Mouse (Mus musculus) kidney, embryonic 15.5 days (tissue): Measurements from ENCODE around the gene Gm42517. TPM values are rescaled to one million over a fixed set of nuclear protein-coding genes. Genes with fewer than 3 reads are reported as not detected.

Source experiments
- ATAC-seq: fragments of 200-750 bp; cut with Nextera tagmentation; replicated peaks from 2 replicates; pipeline ENCODE4 v1.8.0; 2017; ENCODE audit warnings: moderate TSS enrichment; ENCODE audit not compliant: low FRiP score
- H3K27ac ChIP-seq: fragments of 300-500 bp; sonication (generic); 2 replicates; pipeline ENCODE4 v1.5.1; 2015; ENCODE audit warnings: mild to moderate bottlenecking, inconsistent platforms
- H3K27me3 ChIP-seq: fragments of 300-500 bp; sonication (generic); 2 replicates; pipeline ENCODE4 v1.6.1; 2015; ENCODE audit warnings: inconsistent platforms
- H3K36me3 ChIP-seq: fragments of 300-500 bp; sonication (generic); 2 replicates; pipeline ENCODE4 v1.6.1; 2015; ENCODE audit warnings: inconsistent platforms
- H3K4me1 ChIP-seq: fragments of 300-500 bp; sonication (generic); 2 replicates; pipeline ENCODE4 v1.6.1; 2015; ENCODE audit warnings: inconsistent platforms
- H3K4me2 ChIP-seq: fragments of 300-500 bp; sonication (generic); 2 replicates; pipeline ENCODE4 v1.6.1; 2015; ENCODE audit warnings: moderate library complexity, mild to moderate bottlenecking, inconsistent platforms
- H3K4me3 ChIP-seq: fragments of 300-500 bp; sonication (generic); replicated peaks from 2 replicates; pipeline ENCODE4 v1.5.1; 2015; ENCODE audit warnings: mild to moderate bottlenecking, inconsistent platforms
- H3K9ac ChIP-seq: fragments of 300-500 bp; sonication (generic); 2 replicates; pipeline ENCODE4 v1.6.1; 2015; ENCODE audit warnings: mild to moderate bottlenecking, inconsistent platforms
- H3K9me3 ChIP-seq: fragments of 300-500 bp; sonication (generic); replicated peaks from 2 replicates; pipeline ENCODE4 v1.6.1; 2016; ENCODE audit warnings: inconsistent platforms
- WGBS: fragments of 180-500 bp; shearing (Covaris S2); methylation state at CpG from one replicate; pipeline ENCODE4 v1.1.7; 2015; ENCODE audit warnings: mixed read lengths; 5-methylcytosine and 5-hydroxymethylcytosine counted together
- polyA plus RNA-seq: library from polyadenylated mRNA; unstranded; fragments of >200 nt; fragmentation: Nextera tagmentation; extraction: Ambion mirVana; gene quantifications from 2 replicates; pipeline ENCODE4 v1.2.1, GENCODE M21; 2015

Gene Gm42517
- polyA plus RNA-seq, 1 experiment from 2014 or later = not detected

- no peaks in the 10 kb centered on the region for H3K4me1 ChIP-seq
Observed at GRCm38 (mm10) chr5:108345313-108346071, 22.2 kb downstream of the Gm42517 start.

GRCm38 (mm10) chr5:108343680-108344170 is 24.0 kb downstream of the Gm42517 start:
- Histone ChIP-seq H3K9ac (no peak overlapping the region), H3K4me2 (no peak overlapping the region), H3K4me3 (no peak overlapping the region), H3K9me3 (no peaks in the 10 kb centered on the region), H3K4me1 (no peaks in the 10 kb centered on the region), H3K27me3 (no peaks in the 10 kb centered on the region), H3K36me3 (peaks cover 52% of the 10 kb centered on the region), H3K27ac (no peak overlapping the region)
- no peak for ATAC-seq
- 89% methylated on average over 4 of the region's 4 CpGs for WGBS

More at GRCm38 (mm10) chr5:108345313-108346071, 22.2 kb downstream of the Gm42517 start:
- Histone ChIP-seq H3K9me3 (no peaks in the 10 kb centered on the region), H3K27me3 (no peaks in the 10 kb centered on the region), H3K36me3 (peaks cover 48% of the 10 kb centered on the region), H3K27ac (no peak overlapping the region), H3K4me2 (no peak overlapping the region), H3K9ac (no peak overlapping the region), H3K4me3 (no peak overlapping the region)
- 86% methylated on average over 10 of the region's 10 CpGs for WGBS
- ATAC-seq = no peak

GRCm38 (mm10) chr5:108338049-108338448 is 29.7 kb downstream of the Gm42517 start:
- no peaks in the 10 kb centered on the region for H3K4me1 ChIP-seq
- no peaks in the 10 kb centered on the region for H3K27me3 ChIP-seq
- no peak overlapping the region for H3K4me3 ChIP-seq
- ATAC-seq = no peak
- peaks cover 43% of the 10 kb centered on the region for H3K36me3 ChIP-seq
- no peaks in the 10 kb centered on the region for H3K9me3 ChIP-seq
- no peak overlapping the region for H3K4me2 ChIP-seq
- no peak overlapping the region for H3K27ac ChIP-seq
- H3K9ac ChIP-seq = no peak overlapping the region
- 84% methylated on average over 3 of the region's 3 CpGs for WGBS

- Histone ChIP-seq H3K9me3 (no peaks in the 10 kb centered on the region), H3K4me1 (no peaks in the 10 kb centered on the region), H3K27me3 (no peaks in the 10 kb centered on the region), H3K4me2 (no peak overlapping the region), H3K9ac (no peak overlapping the region), H3K36me3 (peaks cover 47% of the 10 kb centered on the region), H3K27ac (no peak overlapping the region), H3K4me3 (no peak overlapping the region)
- 33% methylated on average over 4 of the region's 4 CpGs for WGBS
- no peak for ATAC-seq
Observed at GRCm38 (mm10) chr5:108337385-108337784, 30.3 kb downstream of the Gm42517 start.

- H3K36me3 ChIP-seq = peaks cover 46% of the 10 kb centered on the region
- WGBS = 97% methylated on average over 1 of the region's 1 CpGs
Observed at GRCm38 (mm10) chr5:108331051-108331450, 36.7 kb downstream of the Gm42517 start.

More at GRCm38 (mm10) chr5:108331051-108331450, 36.7 kb downstream of the Gm42517 start:
- H3K27ac ChIP-seq = no peak overlapping the region
- H3K4me3 ChIP-seq = no peak overlapping the region
- no peak for ATAC-seq
- H3K27me3 ChIP-seq = no peaks in the 10 kb centered on the region
- H3K9ac ChIP-seq = no peak overlapping the region
- H3K4me2 ChIP-seq = no peak overlapping the region
- H3K9me3 ChIP-seq = no peaks in the 10 kb centered on the region
- no peaks in the 10 kb centered on the region for H3K4me1 ChIP-seq

Other genes starting within 250 kb of the Gm42517 start
- 35.6 and 37.8 TPM in 2 replicates for gene Tmed5, start 235.3 kb downstream of the Gm42517 start, polyA plus RNA-seq
- gene Ccdc18, start 235.0 kb downstream of the Gm42517 start, polyA plus RNA-seq = 11.8 and 13.3 TPM in 2 replicates
- gene Dr1, start 99.0 kb downstream of the Gm42517 start, polyA plus RNA-seq = 45.8 and 49.3 TPM in 2 replicates
- 6.7 and 7.5 TPM in 2 replicates for gene Pigg, start 55.3 kb downstream of the Gm42517 start, polyA plus RNA-seq
- 0.31 and 0.34 TPM in 2 replicates for gene Pde6b, start 20.5 kb upstream of the Gm42517 start, polyA plus RNA-seq
- 446 and 492 TPM in 2 replicates for gene Atp5k, start 66.5 kb upstream of the Gm42517 start, polyA plus RNA-seq
- gene Mfsd7a, start 81.0 kb upstream of the Gm42517 start, polyA plus RNA-seq = 0.58 and 0.70 TPM in 2 replicates
- gene Pcgf3, start 93.3 kb upstream of the Gm42517 start, polyA plus RNA-seq = 19.0 and 21.4 TPM in 2 replicates
- 1.1 and 2.2 TPM in 2 replicates for gene Cplx1, start 182.1 kb upstream of the Gm42517 start, polyA plus RNA-seq